22 mouse cellular contexts compared by ENCODE assay signal in the genomic region with DNA sequence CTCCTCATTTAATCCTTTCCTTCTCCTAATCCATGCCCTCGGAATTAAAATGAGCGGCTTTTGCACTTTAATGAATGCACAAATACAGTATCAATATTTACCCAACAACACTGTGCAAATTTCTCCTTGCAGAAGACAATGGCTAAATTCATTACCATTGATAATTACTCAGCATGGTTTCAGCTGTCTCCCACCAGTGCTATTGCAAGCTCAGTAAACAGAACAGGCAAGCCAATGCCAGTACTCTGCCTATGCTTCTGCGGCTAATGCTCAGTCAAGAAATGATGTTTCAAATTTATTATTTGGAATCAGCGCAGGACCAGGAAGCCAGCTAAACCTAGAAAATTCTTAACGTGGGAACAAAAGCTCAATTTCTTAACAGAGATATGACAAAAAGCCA.
DNase-seq lines count a peak whose midpoint lies in the region; ATAC-seq and TF ChIP-seq lines count a peak whose summit lies in the region.
"Had no signal": no experiment of that assay in that cellular context is flagged by ENCODE, and none has a peak within 500 bp of the region (broad histone marks: within the 10 kb centered on the region; RNA-seq: fewer than 3 reads in every experiment).

No protein-coding gene starts in this region.

- 33% methylated on average over 5 of the region's 5 CpGs for WGBS in neural tube, embryonic 13.5 days
- 13% methylated on average over 5 of the region's 5 CpGs for WGBS in forebrain, embryonic 14.5 days
- 29% methylated on average over 5 of the region's 5 CpGs for WGBS in hindbrain, postnatal 0 days

- no peak for TF ChIP-seq CTCF in hindbrain, postnatal 0 days (IDR thresholded peaks at IDR 0.05; ENCODE audit: low read depth)

- H3K9me3 ChIP-seq in neural tube, embryonic 13.5 days, result no peaks in the 10 kb centered on the region
- no peaks in the 10 kb centered on the region for H3K9me3 ChIP-seq in forebrain, embryonic 14.5 days (replicated peaks; ENCODE audit: control insufficient read depth, low read length)
- no peaks in the 10 kb centered on the region for H3K9me3 ChIP-seq in hindbrain, postnatal 0 days (ENCODE audit: low read length)
- H3K9me3 ChIP-seq: embryonic facial prominence, embryonic 13.5 days; stomach, embryonic 15.5 days had no signal

- DNase-seq in neural tube, embryonic 10.5 days (ENCODE audit: extremely low spot score, low spot score), result no peak
- DNase-seq in forebrain, embryonic 14.5 days (ENCODE audit: low spot score), result peak; percentile 54
- peak; percentile 20 for DNase-seq in hindbrain, postnatal 0 days (ENCODE audit: low spot score)
- DNase-seq in retina, embryonic 14.5 days (ENCODE audit: low spot score), result peak; percentile 44
- no peak for DNase-seq in ovary, postnatal 36 days (ENCODE audit: low spot score)
- DNase-seq in heart, postnatal 36 days, result no peak
- no peak for DNase-seq in cerebellum, adult 11-12 months
- DNase-seq: adrenal gland, adult 2 months; cerebellum, adult 11 months; cerebellum, postnatal 14 days; gastrocnemius, postnatal 25 days; heart, adult 2 months; heart, postnatal 4 days; kidney, postnatal 36 days; thymus, adult 18-20 months had no signal

- ATAC-seq in neural tube, embryonic 13.5 days (ENCODE audit: low read depth), result no peak; the same call in 1 of the 2 replicates
- peak; percentile 74; the same call in 1 of the 2 replicates for ATAC-seq in forebrain, embryonic 14.5 days
- ATAC-seq in hindbrain, postnatal 0 days, result peak; percentile 43; the same call in 1 of the 2 replicates
- ATAC-seq: intestine, embryonic 16.5 days had no signal

- no peak overlapping the region for H3K4me2 ChIP-seq in neural tube, embryonic 13.5 days
- no peak overlapping the region for H3K4me2 ChIP-seq in forebrain, embryonic 14.5 days (ENCODE audit: low read length)
- no peak overlapping the region for H3K4me2 ChIP-seq in hindbrain, postnatal 0 days (ENCODE audit: low read depth, low read length)
- H3K4me2 ChIP-seq: embryonic facial prominence, embryonic 13.5 days; limb, embryonic 13.5 days; stomach, embryonic 15.5 days had no signal

- H3K9ac ChIP-seq in neural tube, embryonic 13.5 days, result no peak overlapping the region
- H3K9ac ChIP-seq in forebrain, embryonic 14.5 days (ENCODE audit: low read length), result no peak overlapping the region
- H3K9ac ChIP-seq in hindbrain, postnatal 0 days (replicated peaks; ENCODE audit: low read length), result no peak overlapping the region
- H3K9ac ChIP-seq: embryonic facial prominence, embryonic 13.5 days; limb, embryonic 13.5 days; liver, embryonic 14.5 days; stomach, embryonic 15.5 days had no signal

- no peaks in the 10 kb centered on the region for H3K27me3 ChIP-seq in neural tube, embryonic 13.5 days
- no peaks in the 10 kb centered on the region for H3K27me3 ChIP-seq in forebrain, embryonic 14.5 days (replicated peaks; ENCODE audit: control insufficient read depth, insufficient read depth, low read length)
- no peaks in the 10 kb centered on the region for H3K27me3 ChIP-seq in hindbrain, postnatal 0 days (ENCODE audit: insufficient read depth, low read length)
- H3K27me3 ChIP-seq: embryonic facial prominence, embryonic 13.5 days; limb, embryonic 13.5 days; megakaryocyte, embryonic 14.5 days; stomach, embryonic 15.5 days had no signal

- no peaks in the 10 kb centered on the region for H3K36me3 ChIP-seq in neural tube, embryonic 13.5 days
- H3K36me3 ChIP-seq in forebrain, embryonic 14.5 days (ENCODE audit: control insufficient read depth, insufficient read depth, low read length), result no peaks in the 10 kb centered on the region
- H3K36me3 ChIP-seq in hindbrain, postnatal 0 days (ENCODE audit: insufficient read depth, low read length), result no peaks in the 10 kb centered on the region
- H3K36me3 ChIP-seq: embryonic facial prominence, embryonic 13.5 days; limb, embryonic 13.5 days; stomach, embryonic 15.5 days had no signal

- H3K27ac ChIP-seq in neural tube, embryonic 13.5 days (replicated peaks), result peak overlapping the region; percentile 24; the same call in 1 of the 2 replicates
- H3K27ac ChIP-seq in forebrain, embryonic 14.5 days (ENCODE audit: low read depth, low read length), result no peak overlapping the region
- H3K27ac ChIP-seq in hindbrain, postnatal 0 days, result no peak overlapping the region
- H3K27ac ChIP-seq: embryonic facial prominence, embryonic 13.5 days; heart, adult 2 months; limb, embryonic 13.5 days; liver, embryonic 14.5 days; stomach, embryonic 15.5 days had no signal

- intact Hi-C loops in heart, postnatal 36 days (cut with DNase I), result no loop called here

- H3K4me3 ChIP-seq in neural tube, embryonic 13.5 days, result no peak overlapping the region
- H3K4me3 ChIP-seq in forebrain, embryonic 14.5 days (ENCODE audit: low read depth, low read length), result no peak overlapping the region
- H3K4me3 ChIP-seq in hindbrain, postnatal 0 days (ENCODE audit: low read length), result no peak overlapping the region
- H3K4me3 ChIP-seq: embryonic facial prominence, embryonic 13.5 days; heart, adult 2 months; limb, embryonic 13.5 days; megakaryocyte, embryonic 14.5 days; stomach, embryonic 15.5 days had no signal

- peaks cover 8% of the 10 kb centered on the region for H3K4me1 ChIP-seq in neural tube, embryonic 13.5 days (replicated peaks)
- H3K4me1 ChIP-seq in forebrain, embryonic 14.5 days (ENCODE audit: control insufficient read depth, insufficient read depth, low read length), result no peaks in the 10 kb centered on the region
- H3K4me1 ChIP-seq in hindbrain, postnatal 0 days (ENCODE audit: insufficient read depth, low read length), result no peaks in the 10 kb centered on the region
- H3K4me1 ChIP-seq: embryonic facial prominence, embryonic 13.5 days; megakaryocyte, embryonic 14.5 days; stomach, embryonic 15.5 days had no signal

Comparison
In these comparisons a context has a peak if more than half of its experiments do, and no peak if none do; other contexts are left out.
1. DNase-seq: peak in forebrain, embryonic 14.5 days (single experiment), hindbrain, postnatal 0 days (single experiment) and retina, embryonic 14.5 days (single experiment); none in neural tube, embryonic 10.5 days (single experiment), ovary, postnatal 36 days (single experiment), heart, postnatal 36 days (0 of 2) and cerebellum, adult 11-12 months (single experiment).